Mouse (Mus musculus) small intestine, adult 2 months (tissue): ENCODE data around the gene Wdr78.

Source experiments
- CTCF ChIP-seq: fragments of 200-500 bp; IDR thresholded peaks from 2 replicates; pipeline ENCODE4 v1.5.1; 2012; ENCODE audit warnings: low read depth, mild to moderate bottlenecking, control low read depth, inconsistent platforms, low read length, moderate library complexity, mixed read lengths; ENCODE audit not compliant: insufficient replicate concordance, insufficient read length; ENCODE audit errors: extremely low read depth
- POLR2A ChIP-seq: fragments of 200-500 bp; IDR thresholded peaks from 2 replicates; pipeline ENCODE4 v1.6.1; 2012; ENCODE audit warnings: low read depth, mild to moderate bottlenecking, control low read depth, inconsistent platforms, low read length, moderate library complexity

- TF ChIP-seq CTCF (no peak), POLR2A (no peak)
Observed at GRCm38 (mm10) chr4:103112651-103113050, 1.7 kb downstream of the Wdr78 start.
